Mouse (Mus musculus): ENCODE results near the gene Mical3.
A peak's percentile ranks its signal among the peaks of the same experiment; 100 is the strongest.

Mical3 gene

GRCm38 (mm10) chr6:121109181-121109981, 21.4 kb downstream of the Mical3 start:
- peak; percentile 52 for DNase-seq (ENCODE audit: low spot score)

- DNase-seq (ENCODE audit: low spot score) = no peak
Observed at GRCm38 (mm10) chr6:121108075-121108474, 22.7 kb downstream of the Mical3 start.

- DNase-seq (ENCODE audit: low spot score) = no peak
Observed at GRCm38 (mm10) chr6:121106711-121107405, 23.9 kb downstream of the Mical3 start.

- DNase-seq (ENCODE audit: low spot score) = no peak
Observed at GRCm38 (mm10) chr6:121105726-121106125, 25.1 kb downstream of the Mical3 start.

GRCm38 (mm10) chr6:121103406-121104171, 27.2 kb downstream of the Mical3 start:
- DNase-seq (ENCODE audit: low spot score) = no peak

GRCm38 (mm10) chr6:121102941-121103340, 27.9 kb downstream of the Mical3 start:
- DNase-seq (ENCODE audit: low spot score) = peak; percentile 51

- DNase-seq (ENCODE audit: low spot score) = no peak
Observed at GRCm38 (mm10) chr6:121102084-121102483, 28.7 kb downstream of the Mical3 start.

GRCm38 (mm10) chr6:121101201-121101600, 29.6 kb downstream of the Mical3 start:
- DNase-seq (ENCODE audit: low spot score) = no peak

GRCm38 (mm10) chr6:121099831-121100230, 31.0 kb downstream of the Mical3 start:
- no peak for DNase-seq (ENCODE audit: low spot score)

- DNase-seq (ENCODE audit: low spot score) = no peak
Observed at GRCm38 (mm10) chr6:121099228-121099608, 31.6 kb downstream of the Mical3 start.

- DNase-seq (ENCODE audit: low spot score) = no peak
Observed at GRCm38 (mm10) chr6:121098511-121099227, 32.1 kb downstream of the Mical3 start.

- DNase-seq (ENCODE audit: low spot score) = no peak
Observed at GRCm38 (mm10) chr6:121098109-121098508, 32.7 kb downstream of the Mical3 start.

- no peak for DNase-seq (ENCODE audit: low spot score)
Observed at GRCm38 (mm10) chr6:121096862-121097261, 33.9 kb downstream of the Mical3 start.

- DNase-seq (ENCODE audit: low spot score) = no peak
Observed at GRCm38 (mm10) chr6:121096390-121096789, 34.4 kb downstream of the Mical3 start.

- no peak for DNase-seq (ENCODE audit: low spot score)
Observed at GRCm38 (mm10) chr6:121093662-121094408, 37.0 kb downstream of the Mical3 start.

- no peak for DNase-seq (ENCODE audit: low spot score)
Observed at GRCm38 (mm10) chr6:121090786-121091185, 40.0 kb downstream of the Mical3 start.

- DNase-seq (ENCODE audit: low spot score) = no peak
Observed at GRCm38 (mm10) chr6:121087586-121088245, 43.1 kb downstream of the Mical3 start.

GRCm38 (mm10) chr6:121087127-121087526, 43.7 kb downstream of the Mical3 start:
- no peak for DNase-seq (ENCODE audit: low spot score)

GRCm38 (mm10) chr6:121086226-121086625, 44.6 kb downstream of the Mical3 start:
- DNase-seq (ENCODE audit: low spot score) = no peak

- no peak for DNase-seq (ENCODE audit: low spot score)
Observed at GRCm38 (mm10) chr6:121084050-121084480, 46.7 kb downstream of the Mical3 start.

- DNase-seq (ENCODE audit: low spot score) = no peak
Observed at GRCm38 (mm10) chr6:121082094-121082473, 48.7 kb downstream of the Mical3 start.

Measured in ovary, postnatal 36 days (tissue).